Comparison of ENCODE assay signal across 27 mouse cellular contexts in genomic region chr15:59190511-59190910, GRCm38 (mm10).
DNase-seq lines count a peak whose midpoint lies in the region; ATAC-seq and TF ChIP-seq lines count a peak whose summit lies in the region.
"Had no signal": no experiment of that assay in that cellular context is flagged by ENCODE, and none has a peak within 500 bp of the region (broad histone marks: within the 10 kb centered on the region; RNA-seq: fewer than 3 reads in every experiment).

No protein-coding gene starts in this region.

- H3K9ac ChIP-seq in heart, embryonic 12.5 days: no peak overlapping the region
- H3K9ac ChIP-seq in kidney, embryonic 16.5 days (replicated peaks; ENCODE audit: low read length): no peak overlapping the region
- no peak overlapping the region for H3K9ac ChIP-seq in lung, embryonic 16.5 days (ENCODE audit: low read length)
- H3K9ac ChIP-seq: embryonic facial prominence, embryonic 13.5 days; forebrain, embryonic 12.5 days; forebrain, embryonic 15.5 days; heart, embryonic 13.5 days; hindbrain, embryonic 12.5 days; hindbrain, embryonic 15.5 days; intestine, embryonic 15.5 days had no signal

- H3K4me1 ChIP-seq in heart, embryonic 12.5 days (replicated peaks): peaks cover 23% of the 10 kb centered on the region
- peaks cover 3% of the 10 kb centered on the region; the same call in 1 of the 2 replicates for H3K4me1 ChIP-seq in kidney, adult 2 months (ENCODE audit: control insufficient read depth, insufficient read depth, low read length)
- peaks cover 8% of the 10 kb centered on the region; the same call in 1 of the 2 replicates for H3K4me1 ChIP-seq in kidney, embryonic 16.5 days (ENCODE audit: insufficient read depth, low read length)
- peaks cover 23% of the 10 kb centered on the region for H3K4me1 ChIP-seq in lung, embryonic 16.5 days (replicated peaks; ENCODE audit: control insufficient read depth, insufficient read depth, low read length)

- no peak for ATAC-seq in heart, embryonic 12.5 days (ENCODE audit: insufficient number of reproducible peaks, low FRiP score)
- no peak for ATAC-seq in kidney, embryonic 16.5 days (ENCODE audit: low FRiP score, low TSS enrichment)
- ATAC-seq in lung, embryonic 16.5 days (ENCODE audit: low read depth): peak; percentile 27
- ATAC-seq: activated CD4-positive, CD25-positive, alpha-beta regulatory T cell, adult 4 months; forebrain, embryonic 15.5 days; intestine, embryonic 15.5 days had no signal

- no peak overlapping the region for H3K4me2 ChIP-seq in heart, embryonic 12.5 days
- H3K4me2 ChIP-seq in kidney, embryonic 16.5 days (replicated peaks; ENCODE audit: low read depth, low read length): no peak overlapping the region
- H3K4me2 ChIP-seq in lung, embryonic 16.5 days (ENCODE audit: low read depth, low read length): no peak overlapping the region
- H3K4me2 ChIP-seq in myocyte (ENCODE audit: low read depth): peak overlapping the region; percentile 26
- H3K4me2 ChIP-seq: embryonic facial prominence, embryonic 13.5 days; forebrain, embryonic 12.5 days; forebrain, embryonic 15.5 days; heart, embryonic 13.5 days; hindbrain, embryonic 12.5 days; hindbrain, embryonic 15.5 days; intestine, embryonic 15.5 days had no signal

- no peaks in the 10 kb centered on the region for H3K9me3 ChIP-seq in heart, embryonic 12.5 days (replicated peaks)
- H3K9me3 ChIP-seq in kidney, embryonic 16.5 days (ENCODE audit: low read length): no peaks in the 10 kb centered on the region
- H3K9me3 ChIP-seq in lung, embryonic 16.5 days (ENCODE audit: control insufficient read depth, low read length): no peaks in the 10 kb centered on the region
- H3K9me3 ChIP-seq: embryonic facial prominence, embryonic 10.5 days; embryonic facial prominence, embryonic 13.5 days; forebrain, embryonic 12.5 days; forebrain, embryonic 15.5 days; heart, embryonic 13.5 days; hindbrain, embryonic 12.5 days; hindbrain, embryonic 15.5 days; intestine, embryonic 15.5 days had no signal

- TF ChIP-seq CTCF in kidney, adult 2 months (conservative IDR thresholded peaks at IDR 0.05; ENCODE audit: insufficient read depth, insufficient read length, low read depth, low read length): no peak

- WGBS in heart, embryonic 12.5 days: 77% methylated on average over 5 of the region's 5 CpGs
- 72% methylated on average over 5 of the region's 5 CpGs for WGBS in kidney, adult 2 months
- 72% methylated on average over 5 of the region's 5 CpGs for WGBS in kidney, embryonic 16.5 days
- WGBS in lung, embryonic 16.5 days: 54% methylated on average over 5 of the region's 5 CpGs

- no peaks in the 10 kb centered on the region for H3K27me3 ChIP-seq in heart, embryonic 12.5 days (replicated peaks)
- no peaks in the 10 kb centered on the region for H3K27me3 ChIP-seq in kidney, adult 2 months (replicated peaks; ENCODE audit: control insufficient read depth, insufficient read depth, low read length)
- no peaks in the 10 kb centered on the region for H3K27me3 ChIP-seq in kidney, embryonic 16.5 days (ENCODE audit: insufficient read depth, low read length)
- no peaks in the 10 kb centered on the region for H3K27me3 ChIP-seq in lung, embryonic 16.5 days (ENCODE audit: control insufficient read depth, insufficient read depth, low read depth, low read length)
- H3K27me3 ChIP-seq in myocyte (ENCODE audit: control insufficient read depth, insufficient read depth, insufficient read length): no peaks in the 10 kb centered on the region
- H3K27me3 ChIP-seq: embryonic facial prominence, embryonic 13.5 days; forebrain, embryonic 15.5 days; heart, embryonic 13.5 days; hindbrain, embryonic 12.5 days; hindbrain, embryonic 15.5 days; intestine, embryonic 15.5 days had no signal

- no peak overlapping the region for H3ac ChIP-seq in myocyte (ENCODE audit: control insufficient read depth, insufficient read length)

- H3K4me3 ChIP-seq in heart, embryonic 12.5 days: no peak overlapping the region
- no peak overlapping the region for H3K4me3 ChIP-seq in kidney, adult 2 months (ENCODE audit: insufficient read depth, low read depth, low read length)
- H3K4me3 ChIP-seq in kidney, embryonic 16.5 days (ENCODE audit: low read length): no peak overlapping the region
- H3K4me3 ChIP-seq in lung, embryonic 16.5 days (ENCODE audit: low read length): no peak overlapping the region
- H3K4me3 ChIP-seq in myocyte: no peak overlapping the region
- H3K4me3 ChIP-seq: embryonic facial prominence, embryonic 10.5 days; embryonic facial prominence, embryonic 13.5 days; erythroblast, embryonic 14.5 days; forebrain, embryonic 12.5 days; forebrain, embryonic 15.5 days; heart, embryonic 13.5 days; hindbrain, embryonic 12.5 days; hindbrain, embryonic 15.5 days; intestine, embryonic 15.5 days had no signal

- H3K27ac ChIP-seq in heart, embryonic 12.5 days (ENCODE audit: poor library complexity, severe bottlenecking): no peak overlapping the region
- no peak overlapping the region for H3K27ac ChIP-seq in kidney, adult 2 months (ENCODE audit: insufficient read depth, low read depth, low read length)
- no peak overlapping the region for H3K27ac ChIP-seq in kidney, embryonic 16.5 days (ENCODE audit: low read length)
- peak overlapping the region; percentile 35 for H3K27ac ChIP-seq in lung, embryonic 16.5 days (ENCODE audit: low read length)
- H3K27ac ChIP-seq: embryonic facial prominence, embryonic 10.5 days; embryonic facial prominence, embryonic 13.5 days; forebrain, embryonic 12.5 days; forebrain, embryonic 15.5 days; heart, embryonic 13.5 days; hindbrain, embryonic 12.5 days; hindbrain, embryonic 15.5 days; intestine, embryonic 15.5 days had no signal

- no peaks in the 10 kb centered on the region for H3K36me3 ChIP-seq in heart, embryonic 12.5 days
- no peaks in the 10 kb centered on the region for H3K36me3 ChIP-seq in kidney, adult 2 months (ENCODE audit: control insufficient read depth, insufficient read depth, low read length)
- H3K36me3 ChIP-seq in kidney, embryonic 16.5 days (ENCODE audit: insufficient read depth, low read length): no peaks in the 10 kb centered on the region
- no peaks in the 10 kb centered on the region for H3K36me3 ChIP-seq in lung, embryonic 16.5 days (ENCODE audit: control insufficient read depth, insufficient read depth, low read length)
- H3K36me3 ChIP-seq in myocyte (ENCODE audit: control insufficient read depth, insufficient read depth): no peaks in the 10 kb centered on the region
- H3K36me3 ChIP-seq: embryonic facial prominence, embryonic 10.5 days; embryonic facial prominence, embryonic 13.5 days; forebrain, embryonic 12.5 days; forebrain, embryonic 15.5 days; heart, embryonic 13.5 days; hindbrain, embryonic 12.5 days; hindbrain, embryonic 15.5 days; intestine, embryonic 15.5 days had no signal

- no peaks in the 10 kb centered on the region for H3K79me2 ChIP-seq in myocyte (ENCODE audit: control insufficient read depth, insufficient read depth)

- no peak for TF ChIP-seq POLR2A in kidney, adult 2 months (IDR thresholded peaks at IDR 0.05; ENCODE audit: low read depth, low read length)
- no peak for TF ChIP-seq POLR2A in myocyte (IDR thresholded peaks at IDR 0.05; ENCODE audit: insufficient read length, low read depth)

- peak; percentile 16 for DNase-seq in heart, adult 8-10 months (ENCODE audit: low spot score)
- peak; percentile 37 for DNase-seq in kidney, adult 2 months
- DNase-seq in lung, postnatal 25 days (ENCODE audit: low spot score): no peak
- DNase-seq in gastrocnemius, adult 8-10 months (ENCODE audit: low spot score in 2 of 2): no peak
- DNase-seq: adrenal gland, adult 8-10 months; adrenal gland, postnatal 25 days; cerebellum, adult 11-12 months; cerebellum, adult 8-10 months; cerebellum, postnatal 10 days; cerebellum, postnatal 36 days; embryo, embryonic 11 days; gastrocnemius, postnatal 10 days; gastrocnemius, postnatal 36 days had no signal

TF ChIP-seq in myocyte, 11 proteins besides CTCF, POLR2A, EP300 and RAD21:
- TF ChIP-seq USF1 (IDR thresholded peaks at IDR 0.05; ENCODE audit: low read depth) (no peak), TCF12 (IDR thresholded peaks at IDR 0.05; ENCODE audit: insufficient read depth, poor library complexity, severe bottlenecking) (no peak), MYOD1 (IDR thresholded peaks at IDR 0.05; ENCODE audit: control insufficient read depth in 1 of 3, insufficient read length in 2 of 3, low read depth in 2 of 3) (peak in 2 of 3 experiments; percentile 48 to 49), REST (IDR thresholded peaks at IDR 0.05; ENCODE audit: insufficient read depth, insufficient read length) (no peak), CEBPB (IDR thresholded peaks at IDR 0.05; ENCODE audit: insufficient read depth, poor library complexity, severe bottlenecking) (no peak), MAX (IDR thresholded peaks at IDR 0.05; ENCODE audit: low read depth) (no peak), MYOG (IDR thresholded peaks at IDR 0.05; ENCODE audit: control insufficient read depth in 1 of 3, insufficient read depth in 1 of 3, insufficient read length in 2 of 3, low read depth in 2 of 3) (no peak)
TF ChIP-seq in myocyte: peak in this region for 1.

Comparison
In these comparisons a context has a peak if more than half of its experiments do, and no peak if none do; other contexts are left out.
1. DNase-seq: peak in heart, adult 8-10 months (single experiment) and kidney, adult 2 months (single experiment); none in lung, postnatal 25 days (single experiment) and gastrocnemius, adult 8-10 months (0 of 2).